Mouse (Mus musculus) urinary bladder, postnatal 14 days (tissue): ENCODE data around the gene Dgkq.

Experiments used
- DNase-seq: peaks from one replicate; pipeline ENCODE4 v3.0.0; 2021; ENCODE audit warnings: low spot score

Dgkq gene

DNA sequence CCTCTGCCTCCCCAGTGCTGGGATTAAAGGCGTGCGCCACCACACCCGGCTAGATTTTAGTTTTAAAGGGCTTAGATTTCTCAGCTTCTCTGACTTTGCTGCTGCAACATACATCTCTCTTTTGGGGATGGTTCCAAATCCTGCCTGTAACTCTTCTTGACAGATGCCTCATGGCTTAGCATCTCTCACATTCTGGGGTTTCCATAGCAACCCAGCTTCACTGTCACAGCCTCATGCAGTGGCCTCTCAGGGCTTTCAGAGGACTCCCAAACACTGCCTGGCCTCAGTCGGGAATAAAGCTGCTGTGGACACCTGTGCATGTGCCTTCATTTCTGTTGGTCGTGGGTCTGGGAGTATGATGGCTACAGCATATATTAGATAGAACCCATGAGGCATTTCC, 19.6 kb upstream of the Dgkq start:
- no peak for DNase-seq

DNA sequence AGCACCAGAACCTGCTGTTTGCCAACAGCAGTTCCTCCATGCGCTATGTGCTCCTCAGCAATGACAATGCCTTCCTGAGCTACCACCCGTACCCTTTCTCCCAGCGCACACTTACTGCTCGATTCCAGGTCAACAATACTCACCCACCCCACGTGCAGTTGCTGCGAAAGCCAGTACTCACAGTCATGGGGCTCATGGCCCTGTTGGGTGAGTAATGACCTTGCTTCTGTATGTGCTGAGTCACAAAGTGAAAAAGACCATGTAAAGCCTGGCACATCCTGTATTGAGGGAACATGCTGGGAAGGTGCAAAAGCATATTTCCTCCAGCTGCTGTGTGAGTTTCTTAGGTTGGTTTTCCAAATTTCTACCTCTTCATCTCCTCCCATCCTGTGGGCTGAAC, 11.4 kb upstream of the Dgkq start:
- DNase-seq, result no peak

DNA sequence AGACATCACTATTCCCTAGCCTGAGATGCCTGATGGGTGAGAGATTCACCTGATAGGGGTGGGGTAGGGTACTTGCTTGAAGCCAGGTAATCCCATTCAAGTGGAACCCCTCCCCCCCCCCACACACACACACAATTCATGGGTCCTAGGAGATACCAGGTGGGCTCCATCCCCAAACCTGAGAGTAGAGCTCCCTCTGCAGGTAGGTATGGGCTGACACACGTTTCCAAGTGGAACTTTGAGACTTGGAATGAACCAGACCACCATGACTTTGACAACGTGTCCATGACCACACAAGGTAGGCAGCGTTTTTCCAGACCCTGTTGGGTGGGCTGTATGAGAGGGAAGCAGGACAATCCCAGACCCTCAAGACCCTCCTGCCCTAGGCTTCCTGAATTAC, 10.4 kb upstream of the Dgkq start:
- no peak for DNase-seq

DNA sequence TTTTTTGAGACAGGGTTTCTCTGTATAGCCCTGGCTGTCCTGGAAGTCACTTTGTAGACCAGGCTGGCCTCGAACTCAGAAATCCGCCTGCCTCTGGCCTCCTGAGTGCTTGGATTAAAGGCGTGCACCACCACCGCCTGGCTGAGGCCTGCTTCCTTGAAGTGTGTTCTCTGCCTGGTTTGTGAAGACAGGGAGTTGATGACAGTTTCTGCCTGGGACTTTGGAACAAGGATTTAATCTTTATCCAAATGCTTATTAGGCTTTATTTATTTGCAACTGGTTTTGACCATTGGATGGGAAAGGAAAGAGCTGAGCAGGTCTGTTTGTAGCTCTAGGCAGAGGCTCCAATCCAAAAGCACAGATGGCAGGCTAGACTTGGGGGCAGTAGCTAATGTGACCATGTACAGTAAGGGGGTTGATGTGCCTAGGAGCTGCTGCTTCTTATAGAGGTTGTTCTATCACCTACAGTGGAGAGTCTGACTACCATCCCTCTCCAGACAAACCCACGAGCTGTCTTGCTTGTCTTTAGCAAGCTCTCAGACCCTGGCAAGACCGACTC, 8.9 kb upstream of the Dgkq start:
- no peak for DNase-seq

DNA sequence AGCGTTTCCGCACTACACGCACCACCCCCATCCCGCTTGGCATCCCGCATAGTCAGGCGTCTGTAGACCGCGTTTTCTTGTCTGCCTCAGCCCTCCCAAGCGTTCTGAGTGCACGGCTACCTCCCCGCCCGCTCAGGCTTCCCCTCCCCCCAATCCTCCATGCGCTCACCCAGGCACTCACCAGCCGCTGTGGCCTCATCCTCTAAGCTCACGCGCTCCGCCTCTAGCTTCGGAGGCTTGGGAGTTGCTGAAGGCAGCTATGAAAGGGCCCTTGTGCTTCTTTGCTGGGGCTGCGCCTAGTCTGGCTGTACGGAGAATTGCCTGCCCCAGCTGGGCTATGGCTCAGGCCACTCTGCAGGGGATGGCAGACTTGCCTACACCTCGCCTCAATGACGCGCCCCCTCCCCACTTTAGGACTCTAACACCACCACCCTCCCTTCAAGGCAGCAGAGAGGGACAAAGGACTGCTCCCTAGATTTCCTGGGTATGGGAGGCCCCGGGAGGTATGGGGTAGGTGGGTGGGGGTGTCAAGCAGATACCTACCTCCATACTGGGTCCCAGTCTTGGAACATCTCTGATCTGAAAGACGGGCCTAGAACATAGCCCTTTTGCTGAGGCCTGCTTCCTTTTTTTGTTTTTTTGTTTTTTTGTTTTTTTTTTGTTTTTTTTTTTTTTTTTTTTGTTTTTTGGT, 8.3 kb upstream of the Dgkq start:
- DNase-seq, result peak; percentile 39

DNA sequence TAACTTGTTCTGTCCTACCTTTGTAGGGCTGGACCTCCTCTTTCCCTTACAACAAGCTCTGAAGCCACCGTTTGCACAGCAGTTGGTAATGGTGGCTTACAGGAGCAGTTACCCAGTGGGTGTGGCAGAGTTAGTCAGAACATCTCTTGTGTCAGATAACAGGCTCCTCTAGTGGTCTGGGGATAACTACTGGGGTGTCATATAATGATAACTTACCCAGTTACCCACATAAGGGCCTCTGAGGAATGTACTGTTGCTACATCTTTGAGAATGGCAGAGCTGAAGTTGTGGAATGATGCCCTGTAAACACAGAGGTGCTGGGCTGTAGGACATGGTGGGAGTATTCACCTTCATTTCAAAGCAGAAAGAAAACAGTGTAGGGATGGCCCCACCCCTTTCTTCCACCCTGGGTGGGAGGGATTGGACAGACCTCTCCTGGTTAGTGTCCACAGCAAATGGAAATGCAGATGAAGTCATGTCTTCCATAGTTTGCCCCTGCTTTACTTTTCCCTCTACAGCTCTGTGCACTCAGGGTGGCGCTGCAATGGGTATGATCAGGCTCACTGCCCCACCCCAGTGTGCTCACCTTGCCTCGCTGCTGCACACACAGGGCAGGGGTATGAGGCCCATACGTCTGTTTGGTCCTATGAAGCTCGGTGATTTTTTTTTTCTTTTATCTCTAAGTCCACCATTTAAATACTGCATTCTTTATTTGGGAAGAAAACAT, 7.5 kb upstream of the Dgkq start:
- no peak for DNase-seq

DNA sequence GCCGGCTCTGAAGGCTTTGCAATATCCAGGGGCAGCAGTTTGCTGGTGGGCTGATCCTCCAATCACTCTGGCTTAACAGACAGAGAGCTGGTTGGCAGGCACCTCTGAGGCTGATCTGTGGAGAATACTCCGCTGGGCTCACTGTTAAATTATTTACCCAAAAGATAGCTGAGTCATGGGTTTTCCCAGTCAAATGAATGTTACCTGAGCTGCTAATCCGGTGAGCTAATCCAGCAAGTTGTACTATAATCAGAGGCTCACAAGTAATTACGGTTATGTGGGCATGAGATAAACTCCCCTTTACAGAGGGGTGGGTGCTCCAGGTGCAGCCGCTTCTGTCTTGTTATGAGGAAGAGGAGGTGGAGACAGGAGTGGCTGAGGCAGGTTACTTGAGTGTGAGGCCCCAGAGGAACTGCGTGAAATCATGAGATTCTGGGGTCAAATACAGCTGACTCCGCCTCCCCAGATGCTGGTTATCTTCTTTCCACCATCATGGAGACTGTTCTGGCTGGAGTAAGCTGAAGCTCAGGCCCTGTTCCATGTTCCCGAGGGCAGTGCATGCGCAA, 5.9 kb upstream of the Dgkq start, which contains the start of gene Slc26a1:
TSS of gene Slc26a1 (minus strand) at position 319 of the 566 bp plus-strand sequence.
- no peak for DNase-seq

DNA sequence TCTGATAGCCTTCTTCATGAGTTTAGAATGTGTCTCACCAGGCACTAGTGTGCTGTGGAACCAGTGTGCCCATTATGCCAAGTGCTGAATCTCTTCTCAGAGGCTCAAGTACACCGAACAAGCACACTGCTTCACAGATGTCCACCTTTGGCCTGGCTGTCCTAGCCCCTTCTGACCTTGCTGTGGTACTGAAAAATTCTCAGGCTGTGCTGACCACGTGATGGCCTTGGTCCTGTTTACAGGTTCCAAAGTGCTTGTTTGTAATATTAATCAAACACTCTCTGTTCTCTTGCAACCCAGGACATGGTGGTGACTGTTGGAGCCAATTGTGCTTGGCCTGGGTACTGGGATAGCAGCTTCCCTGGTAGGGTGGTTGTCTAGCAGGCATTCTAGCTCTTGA, 5.2 kb upstream of the Dgkq start:
- DNase-seq, result no peak

DNA sequence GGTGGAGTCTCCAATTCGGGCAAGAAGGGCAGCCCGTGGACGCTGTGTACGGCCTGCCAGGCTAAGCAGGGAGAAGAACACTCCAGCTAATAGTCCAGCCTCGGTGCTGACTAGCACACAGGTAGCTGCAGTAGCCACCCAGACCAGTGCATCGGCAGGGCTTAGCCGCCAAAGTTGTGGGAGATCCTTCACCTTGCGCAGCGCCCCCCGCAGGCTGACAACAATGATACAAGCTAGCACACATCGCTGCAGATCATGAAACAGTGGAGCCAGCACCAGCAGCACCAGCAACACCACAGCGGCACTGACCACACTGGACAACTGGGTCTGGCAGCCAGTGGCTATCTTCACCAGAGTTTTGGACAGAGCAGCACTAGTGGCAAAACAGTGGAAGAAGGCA, 2.3 kb upstream of the Dgkq start:
- DNase-seq, result no peak

DNA sequence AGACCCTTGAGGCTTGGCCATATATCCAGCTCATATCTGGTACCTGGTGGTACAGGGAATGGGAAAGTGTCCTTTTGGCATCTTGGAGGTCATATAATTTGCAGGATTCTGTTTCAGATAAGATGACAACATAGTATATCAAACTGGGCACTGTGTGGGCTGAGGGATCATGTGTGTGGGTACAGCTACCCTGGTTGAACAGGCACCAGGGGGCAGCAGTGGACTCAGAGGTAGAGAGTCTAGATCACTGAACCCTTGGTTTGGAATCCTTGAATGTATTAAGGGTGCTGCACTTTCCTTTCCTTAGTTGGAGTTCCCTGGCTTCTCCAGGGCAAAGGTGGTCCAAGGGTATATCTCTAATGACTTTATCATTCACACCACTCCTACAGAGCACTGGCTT, 1.3 kb upstream of the Dgkq start:
- peak; percentile 50 for DNase-seq

DNA sequence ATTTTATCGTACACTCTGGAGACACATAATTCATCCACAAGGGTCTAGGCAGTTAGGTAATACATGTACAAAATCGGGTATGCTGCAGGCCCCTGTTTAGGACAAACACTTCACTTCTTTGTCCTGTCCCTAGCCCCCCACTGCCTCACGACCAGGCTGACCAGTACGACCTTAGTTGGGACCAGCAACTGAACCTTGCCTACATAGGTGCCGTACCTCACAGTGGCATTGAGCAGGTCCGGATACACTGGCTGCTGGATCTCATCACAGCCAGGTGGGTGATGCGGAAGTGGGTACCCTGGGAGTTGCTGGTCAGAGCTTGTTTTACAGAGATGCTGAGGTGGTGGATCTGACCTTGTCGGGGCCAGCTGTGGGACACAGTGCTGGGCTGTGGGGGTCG, 514 bp upstream of the Dgkq start:
- no peak for DNase-seq

DNA sequence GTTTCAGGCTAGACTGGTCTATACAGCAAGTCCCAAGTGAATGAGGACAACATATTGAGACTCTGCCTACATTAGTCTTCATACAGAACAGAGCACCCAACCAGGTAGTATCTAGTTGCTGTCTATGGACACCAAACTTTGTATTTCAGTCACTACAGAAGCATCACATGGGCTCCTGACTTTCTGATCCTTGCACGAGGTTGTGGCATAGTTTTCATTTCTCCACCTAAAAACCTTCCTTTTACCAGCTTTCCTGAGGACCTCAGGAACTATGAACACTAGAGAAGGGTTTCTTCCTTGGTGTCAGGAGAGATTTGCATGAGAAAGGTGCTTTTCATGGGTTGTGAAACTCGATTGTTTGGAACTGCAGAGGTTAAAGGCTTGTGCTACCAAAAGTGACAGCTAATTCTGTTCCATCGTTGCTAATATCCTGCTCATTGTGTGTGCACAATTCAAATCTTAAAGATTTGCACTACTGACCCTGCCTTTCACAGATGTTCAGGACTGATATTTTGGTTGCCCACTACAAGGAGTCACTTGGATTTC, 1.0 kb downstream of the Dgkq start:
- no peak for DNase-seq

DNA sequence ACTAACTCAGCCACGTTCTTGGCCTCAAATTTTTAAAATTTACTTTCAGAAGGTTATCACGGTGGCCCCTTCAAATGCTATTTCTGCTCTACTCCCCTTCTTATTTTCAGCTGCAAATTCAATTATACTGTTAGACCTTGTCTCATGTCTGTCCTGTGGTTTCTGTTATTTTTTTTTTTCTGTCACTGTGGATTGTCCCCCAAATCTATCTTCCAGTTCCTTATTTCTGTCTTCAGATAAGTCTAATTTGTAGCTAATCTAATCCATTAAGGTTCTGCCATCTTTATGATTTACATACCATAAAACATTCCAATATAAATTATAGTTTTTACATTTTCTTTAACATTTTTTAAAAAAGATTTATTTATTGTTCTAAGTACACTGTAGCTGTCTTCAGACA, 2.1 kb downstream of the Dgkq start:
- DNase-seq, result no peak

DNA sequence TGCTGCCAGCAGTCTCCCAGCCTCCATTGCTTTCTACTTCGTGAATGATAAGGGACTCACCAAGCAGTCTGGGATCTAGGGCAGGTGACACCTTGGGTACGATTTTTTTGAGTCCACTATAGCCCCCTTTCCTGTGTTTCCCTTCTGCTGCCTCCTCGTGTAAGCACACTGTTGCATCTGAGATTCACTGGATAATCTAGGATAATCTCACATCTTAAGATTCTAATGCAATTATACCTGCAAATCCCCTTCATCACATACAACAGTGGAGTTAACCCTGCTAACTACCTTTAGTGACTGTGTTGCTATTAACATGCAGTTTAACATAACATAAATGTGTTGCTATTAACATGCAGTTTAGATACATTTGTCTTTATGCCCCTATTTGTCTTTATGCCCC, 4.4 kb downstream of the Dgkq start:
- no peak for DNase-seq

DNA sequence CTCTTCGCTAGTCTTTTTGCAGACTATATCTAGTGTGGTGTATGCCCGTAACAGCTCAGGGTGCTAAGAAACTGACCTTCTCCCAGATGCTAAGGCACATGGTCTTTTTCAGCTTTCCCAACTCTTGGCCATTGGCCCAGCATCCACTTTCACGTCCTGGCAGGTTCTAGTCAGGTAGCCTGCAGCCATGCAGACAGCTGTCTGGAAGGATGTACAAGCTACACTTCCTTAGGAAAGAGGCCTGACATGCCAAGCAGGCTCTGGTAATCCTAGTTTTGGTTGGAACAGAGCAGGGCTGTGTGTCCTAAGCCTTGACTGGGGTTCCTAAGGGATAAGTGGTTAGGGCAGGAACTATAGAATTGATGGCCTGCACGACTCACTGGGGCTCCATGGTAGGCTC, 6.7 kb downstream of the Dgkq start:
- no peak for DNase-seq

DNA sequence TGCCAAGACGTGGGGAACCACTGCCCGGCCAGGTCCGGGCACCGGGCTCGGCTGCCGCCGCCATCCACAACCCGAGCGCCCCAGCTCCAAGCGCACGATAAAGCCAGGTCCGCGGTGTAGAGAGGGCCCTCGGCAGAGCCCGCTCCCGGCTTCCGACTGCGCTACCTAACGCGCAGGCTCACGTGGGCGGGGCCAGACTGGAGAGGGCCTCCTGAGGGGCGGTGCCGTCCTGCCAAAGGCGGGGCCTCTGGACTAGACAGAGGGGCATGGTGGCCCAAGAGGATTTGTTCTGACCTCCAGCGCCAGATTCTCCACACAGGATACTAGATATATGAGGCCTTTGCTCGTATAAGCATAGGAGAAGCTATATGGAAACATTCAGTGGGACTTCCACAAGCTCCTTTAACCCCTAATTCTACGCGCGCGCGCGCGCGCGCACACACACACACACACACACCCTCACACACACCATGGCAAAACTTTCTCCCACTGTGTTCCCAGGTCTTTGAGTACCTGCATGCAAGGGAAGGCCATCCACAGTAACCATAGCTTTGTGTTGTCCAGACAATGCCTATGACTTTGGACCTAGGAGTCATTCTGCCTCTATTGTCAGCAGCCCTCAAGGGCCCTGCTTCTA, 8.7 kb downstream of the Dgkq start:
- peak; percentile 93 for DNase-seq

DNA sequence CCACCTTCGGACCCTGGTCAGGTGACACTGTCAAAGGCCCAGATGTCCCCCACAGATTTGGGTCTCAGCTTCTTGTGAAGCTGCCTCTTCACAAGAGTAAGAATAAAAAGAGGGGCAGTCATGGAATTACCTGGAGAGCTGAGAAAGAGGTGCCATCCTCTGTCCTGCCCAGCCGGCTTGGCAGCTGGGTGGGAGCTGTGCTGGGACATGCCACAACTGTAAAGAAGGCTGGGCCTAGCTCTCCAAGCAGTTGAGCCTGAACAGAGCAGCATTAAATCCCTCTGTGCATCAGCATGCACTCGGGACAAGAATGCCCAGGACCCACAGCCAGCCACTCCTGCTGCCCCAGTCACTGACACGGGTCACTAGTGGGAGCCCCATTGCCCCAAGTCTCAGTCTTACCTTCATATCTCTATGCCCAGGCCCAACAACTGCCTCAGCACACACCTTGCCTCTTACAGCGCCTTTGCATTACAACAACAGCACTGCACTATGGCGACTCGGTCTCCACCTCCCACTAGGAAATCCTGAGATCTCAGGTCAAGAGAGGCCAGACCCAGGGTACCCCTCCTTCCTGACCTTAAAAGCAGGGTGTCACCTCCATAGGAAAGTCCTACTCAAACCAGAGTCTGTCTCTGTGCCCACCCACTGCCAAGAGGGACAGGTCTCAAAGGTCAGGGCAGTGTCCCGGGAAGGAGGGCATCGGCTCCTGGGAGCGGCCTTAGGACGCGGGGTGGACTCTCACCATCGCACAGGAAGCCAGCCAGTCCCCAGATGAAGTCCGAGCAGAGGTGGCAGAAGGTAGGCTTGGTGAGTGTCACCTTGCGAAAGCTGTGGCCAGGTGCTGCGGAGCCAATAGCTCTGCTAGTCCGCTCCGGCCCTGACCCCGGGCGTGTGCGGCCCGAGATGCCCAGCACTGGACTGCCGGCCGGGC, 9.5 kb downstream of the Dgkq start, which contains the start of gene Idua:
TSS of gene Idua (plus strand) at position 634 of the 934 bp plus-strand sequence.
- no peak for DNase-seq

DNA sequence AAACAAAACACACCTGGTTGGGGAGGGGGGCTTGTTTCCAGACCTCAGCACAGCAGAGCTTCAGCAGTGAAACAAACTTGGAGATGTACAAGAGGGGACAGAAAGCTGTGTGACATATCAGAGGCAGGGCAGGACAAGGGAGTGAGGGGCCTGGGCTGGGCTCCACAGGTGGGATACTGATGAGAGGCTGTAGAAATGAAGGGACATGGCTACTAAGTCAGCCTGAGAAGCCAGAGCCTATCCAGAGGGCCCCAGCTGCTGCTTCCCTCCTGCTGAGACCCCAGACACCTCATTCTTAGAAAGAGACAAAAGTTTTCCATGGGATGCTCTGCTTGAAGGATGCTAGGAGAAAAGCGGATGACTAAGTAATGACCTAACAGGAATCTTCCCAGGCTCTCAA, 10.9 kb downstream of the Dgkq start:
- DNase-seq, result no peak

DNA sequence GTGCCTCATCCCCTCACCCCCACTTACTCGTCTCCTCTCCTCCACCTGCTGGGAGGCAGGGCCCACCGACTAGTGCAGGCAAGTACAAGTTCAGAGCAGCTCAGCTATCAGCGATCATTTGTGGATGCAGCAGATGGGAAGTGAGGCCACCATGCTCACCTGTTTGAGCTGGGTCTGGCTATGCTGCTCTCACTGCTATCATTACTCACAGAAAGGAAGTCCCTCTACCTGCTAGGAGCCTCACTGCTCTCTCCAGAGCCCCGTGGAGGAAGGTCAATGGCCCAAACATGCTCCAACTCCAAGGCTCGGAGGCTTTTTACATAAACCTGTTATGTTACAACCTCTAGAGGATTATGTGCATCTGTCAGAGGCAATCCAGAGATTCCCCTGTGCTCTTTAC, 12.1 kb downstream of the Dgkq start:
- DNase-seq, result no peak

DNA sequence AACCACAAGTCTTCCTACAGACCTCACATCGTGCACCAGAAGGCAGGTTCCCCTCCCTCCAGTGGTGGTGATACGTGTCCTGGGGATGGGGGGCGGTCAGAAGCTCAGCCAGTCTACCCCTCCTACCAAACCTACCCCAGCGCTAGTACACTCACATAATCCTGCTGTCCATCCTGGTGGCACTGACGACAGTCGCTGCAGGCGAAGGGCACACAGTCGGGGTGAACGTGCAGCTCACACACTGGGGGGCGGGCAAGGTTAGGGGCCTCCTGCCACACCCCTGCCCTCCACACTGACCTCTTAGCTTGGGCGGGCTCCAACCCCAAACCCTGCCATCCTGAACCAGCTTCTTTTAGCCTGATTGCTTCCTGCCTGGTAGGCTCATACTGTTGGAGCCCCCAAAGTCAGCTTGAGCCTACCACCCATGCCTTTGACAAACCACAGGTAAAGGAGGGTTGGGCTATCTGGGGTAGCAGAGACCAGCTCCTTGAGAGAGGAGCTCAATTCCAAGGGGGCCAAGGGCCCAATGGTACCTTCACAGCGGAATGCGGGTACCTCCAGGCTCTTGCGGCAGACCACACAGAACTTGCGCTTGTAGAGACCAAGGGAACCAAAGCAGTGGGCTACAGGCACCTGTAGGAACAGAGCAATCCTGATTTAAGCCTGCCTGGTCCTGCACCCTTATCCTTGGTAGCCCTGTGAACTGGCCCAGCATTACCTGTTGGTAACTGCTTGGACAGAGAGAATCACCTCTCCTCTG, 13.4 kb downstream of the Dgkq start:
- DNase-seq, result no peak
